Mouse (Mus musculus) spleen, adult 2 months (tissue): Measurements from ENCODE around the gene Rbms3. TPM values are rescaled to one million over a fixed set of nuclear protein-coding genes. Genes with fewer than 3 reads are reported as not detected.

ENCODE experiments used
- DNase-seq, 2 experiments: peaks; one replicate each; pipeline versions ENCODE4 v3.0.0 to v3.0.0-alpha.2; 2012 to 2021; ENCODE audit warnings: low spot score in 2 of 2, low read depth in 1 of 2
- H3K27ac ChIP-seq: fragments of 200-500 bp; 2 replicates; pipeline ENCODE4 v1.5.1; 2012; ENCODE audit warnings: low read length, inconsistent platforms; ENCODE audit not compliant: insufficient read depth
- H3K27me3 ChIP-seq: fragments of 200-500 bp; 2 replicates; pipeline ENCODE4 v1.6.1; 2012; ENCODE audit warnings: mild to moderate bottlenecking, moderate library complexity, low read length, inconsistent platforms; ENCODE audit not compliant: control insufficient read depth, insufficient read depth
- H3K36me3 ChIP-seq: fragments of 200-500 bp; 2 replicates; pipeline ENCODE4 v1.6.1; 2012; ENCODE audit warnings: mild to moderate bottlenecking, low read length, inconsistent platforms; ENCODE audit not compliant: control insufficient read depth, insufficient read depth
- H3K4me1 ChIP-seq: fragments of 200-500 bp; 2 replicates; pipeline ENCODE4 v1.6.1; 2011; ENCODE audit warnings: inconsistent platforms; ENCODE audit not compliant: control insufficient read depth, insufficient read depth, insufficient read length
- H3K4me3 ChIP-seq: fragments of 200-500 bp; 2 replicates; pipeline ENCODE4 v1.5.1; 2011; ENCODE audit warnings: mild to moderate bottlenecking, inconsistent platforms; ENCODE audit not compliant: insufficient read depth, insufficient read length; ENCODE audit errors: extremely low read depth
- CTCF ChIP-seq: fragments of 200-500 bp; IDR thresholded peaks from 2 replicates; pipeline ENCODE4 v1.5.1; 2011; ENCODE audit warnings: mild to moderate bottlenecking, inconsistent platforms; ENCODE audit not compliant: insufficient read depth, insufficient read length, insufficient replicate concordance; ENCODE audit errors: extremely low read depth
- POLR2A ChIP-seq: fragments of 200-500 bp; IDR thresholded peaks from 2 replicates; pipeline ENCODE4 v1.6.1; 2011; ENCODE audit warnings: low read depth, low read length, inconsistent platforms
- WGBS: fragments of 180-500 bp; shearing (Covaris S2); methylation state at CpG from one replicate; pipeline ENCODE4 v1.1.7; 2018; 5-methylcytosine and 5-hydroxymethylcytosine counted together
- polyA plus RNA-seq: library from polyadenylated mRNA; depleted of rRNA; stranded (reverse); fragments of >200 nt; gene quantifications from 2 replicates; pipeline ENCODE4 v1.2.3, GENCODE M21; 2012

The Rbms3 gene
- polyA plus RNA-seq, 1 experiment = 6.8 TPM

DNA sequence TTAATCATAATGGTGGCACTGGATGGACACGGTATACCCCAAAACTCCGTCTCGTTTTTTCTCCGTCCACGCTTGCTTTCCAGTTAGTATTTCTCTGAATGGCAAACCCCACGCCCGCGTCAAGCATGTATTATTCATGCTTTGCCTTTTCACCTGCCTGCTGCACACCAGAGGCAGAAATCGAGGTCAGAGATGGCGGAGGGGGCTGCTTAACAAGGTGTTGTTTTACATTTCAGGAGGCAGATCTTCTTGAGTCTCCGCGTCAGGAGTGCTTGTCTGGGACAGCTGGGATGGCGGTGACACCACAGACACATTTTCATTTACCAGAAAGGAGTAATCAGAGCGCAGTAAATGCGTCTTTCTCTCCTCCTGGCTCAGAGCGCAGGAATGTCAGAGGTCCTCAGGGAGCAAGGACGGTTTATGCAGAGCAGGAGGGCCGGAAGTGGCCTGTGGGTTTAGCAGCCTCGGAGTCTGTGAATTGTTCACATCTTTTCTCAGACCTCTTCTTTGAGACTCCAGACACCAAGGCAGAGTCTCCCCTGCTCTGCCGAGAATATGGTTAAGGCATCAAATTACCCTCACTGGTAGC lies 475.9 kb downstream of the Rbms3 start:
- TF ChIP-seq CTCF = no peak
- no peak for TF ChIP-seq POLR2A
- Histone ChIP-seq H3K4me1 (peaks cover 4% of the 10 kb centered on the region; the same call in 1 of the 2 replicates), H3K27ac (no peak overlapping the region), H3K4me3 (no peak overlapping the region), H3K27me3 (no peaks in the 10 kb centered on the region), H3K36me3 (no peaks in the 10 kb centered on the region)
- no peak for DNase-seq
- 47% methylated on average over 20 of the region's 20 CpGs for WGBS

DNA sequence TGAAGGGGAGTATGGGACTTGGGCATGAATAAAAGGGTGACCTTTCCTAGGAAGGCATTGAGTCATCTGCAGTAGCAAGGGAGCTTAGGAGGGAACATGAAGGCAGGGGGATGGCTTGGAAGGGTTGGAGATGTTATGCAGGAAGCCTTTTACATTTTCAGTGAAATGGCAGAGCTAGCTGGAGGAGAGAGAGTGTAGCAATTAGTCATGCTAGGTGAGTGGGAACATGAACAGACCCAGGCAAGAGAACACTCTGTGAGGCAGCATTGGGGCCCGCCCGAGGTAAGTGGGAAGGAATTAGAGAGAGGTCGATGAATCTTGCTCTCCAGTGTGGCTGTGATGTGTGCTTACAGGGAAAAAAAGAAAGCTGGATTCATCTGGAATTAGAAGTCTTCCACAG lies 477.8 kb downstream of the Rbms3 start:
- no peak for TF ChIP-seq CTCF
- no peak for TF ChIP-seq POLR2A
- Histone ChIP-seq H3K36me3 (no peaks in the 10 kb centered on the region), H3K4me3 (no peak overlapping the region), H3K4me1 (peaks cover 4% of the 10 kb centered on the region; the same call in 1 of the 2 replicates), H3K27ac (no peak overlapping the region), H3K27me3 (no peaks in the 10 kb centered on the region)
- DNase-seq = no peak
- 93% methylated on average over 3 of the region's 3 CpGs for WGBS

- H3K36me3 ChIP-seq = no peaks in the 10 kb centered on the region
- DNase-seq = no peak
- H3K27ac ChIP-seq = no peak overlapping the region
- TF ChIP-seq POLR2A (no peak), CTCF (no peak)
- H3K4me3 ChIP-seq = no peak overlapping the region
- 87% methylated on average over 7 of the region's 7 CpGs for WGBS
- no peaks in the 10 kb centered on the region for H3K4me1 ChIP-seq
- H3K27me3 ChIP-seq = no peaks in the 10 kb centered on the region
These were observed 485.5 kb downstream of the Rbms3 start for GRCm38 (mm10) chr9:117144057-117144723.

DNA sequence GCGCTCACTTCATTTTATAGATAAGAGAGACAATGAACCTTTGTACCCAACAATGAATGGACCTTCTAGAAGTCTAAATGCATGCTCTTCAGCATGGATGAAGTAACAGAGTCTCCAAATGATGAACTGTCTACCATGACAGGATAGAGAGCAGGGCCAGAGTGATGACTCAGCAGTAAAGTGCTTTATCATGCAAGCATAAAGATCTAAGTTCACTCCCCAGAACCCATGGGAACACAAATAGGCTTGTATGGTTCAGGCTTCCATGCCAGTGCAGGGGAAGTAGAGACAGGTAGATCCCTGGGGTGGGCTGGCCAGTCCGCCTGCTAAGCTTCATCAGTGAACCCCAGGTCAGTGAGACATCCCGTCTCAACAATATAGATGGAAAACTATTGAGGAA lies 489.7 kb downstream of the Rbms3 start:
- Histone ChIP-seq H3K36me3 (no peaks in the 10 kb centered on the region), H3K4me1 (no peaks in the 10 kb centered on the region), H3K27ac (no peak overlapping the region), H3K4me3 (no peak overlapping the region), H3K27me3 (no peaks in the 10 kb centered on the region)
- WGBS = 93% methylated on average over 3 of the region's 3 CpGs
- TF ChIP-seq CTCF = no peak
- no peak for TF ChIP-seq POLR2A
- no peak for DNase-seq

DNA sequence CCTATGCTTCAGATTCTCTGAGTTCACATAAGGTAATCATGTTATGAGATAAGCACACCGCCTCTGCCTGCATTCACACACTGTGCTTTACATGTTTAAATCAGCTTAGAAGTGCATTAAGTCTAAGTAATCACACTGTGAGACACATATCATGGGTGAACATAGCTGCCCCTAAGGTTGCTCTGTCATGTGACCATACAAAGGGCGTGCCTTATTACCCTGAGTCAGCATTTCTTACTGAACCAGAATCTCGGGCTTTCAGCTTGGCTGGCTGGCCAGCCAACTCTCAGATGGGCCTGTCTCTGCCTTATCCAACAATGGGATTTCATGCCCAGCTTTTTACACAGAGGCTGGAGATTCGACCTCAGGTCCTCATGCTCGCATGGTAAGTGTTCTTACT lies 493.3 kb downstream of the Rbms3 start:
- Histone ChIP-seq H3K27ac (no peak overlapping the region), H3K4me1 (no peaks in the 10 kb centered on the region), H3K27me3 (no peaks in the 10 kb centered on the region), H3K36me3 (no peaks in the 10 kb centered on the region), H3K4me3 (no peak overlapping the region)
- DNase-seq = no peak
- 36% methylated on average over 5 of the region's 5 CpGs for WGBS
- TF ChIP-seq POLR2A = no peak

DNA sequence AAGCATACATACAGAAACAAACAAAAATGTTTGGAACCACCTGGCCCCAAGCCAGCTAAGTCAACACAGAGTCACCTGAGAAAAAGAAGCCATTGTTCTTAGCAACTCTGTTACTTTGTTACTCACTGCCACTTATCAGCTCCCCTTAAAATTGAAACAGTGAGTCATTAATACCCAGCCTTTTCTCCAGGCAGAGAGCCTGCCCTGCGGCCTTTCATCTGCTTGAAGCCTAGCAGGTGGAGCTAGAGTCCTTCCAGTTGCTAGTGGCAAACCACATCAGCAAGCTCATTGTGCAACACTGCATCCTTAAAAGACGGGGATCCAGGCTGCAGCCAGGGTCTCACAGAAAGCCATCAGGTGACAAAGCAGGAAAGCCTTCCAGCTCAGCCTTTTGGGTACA lies 495.7 kb downstream of the Rbms3 start:
- no peaks in the 10 kb centered on the region for H3K36me3 ChIP-seq
- H3K27ac ChIP-seq = no peak overlapping the region
- no peak for TF ChIP-seq POLR2A
- no peak for TF ChIP-seq CTCF
- 62% methylated on average over 2 of the region's 2 CpGs for WGBS
- H3K4me1 ChIP-seq = no peaks in the 10 kb centered on the region
- no peak overlapping the region for H3K4me3 ChIP-seq
- no peak for DNase-seq
- H3K27me3 ChIP-seq = no peaks in the 10 kb centered on the region

DNA sequence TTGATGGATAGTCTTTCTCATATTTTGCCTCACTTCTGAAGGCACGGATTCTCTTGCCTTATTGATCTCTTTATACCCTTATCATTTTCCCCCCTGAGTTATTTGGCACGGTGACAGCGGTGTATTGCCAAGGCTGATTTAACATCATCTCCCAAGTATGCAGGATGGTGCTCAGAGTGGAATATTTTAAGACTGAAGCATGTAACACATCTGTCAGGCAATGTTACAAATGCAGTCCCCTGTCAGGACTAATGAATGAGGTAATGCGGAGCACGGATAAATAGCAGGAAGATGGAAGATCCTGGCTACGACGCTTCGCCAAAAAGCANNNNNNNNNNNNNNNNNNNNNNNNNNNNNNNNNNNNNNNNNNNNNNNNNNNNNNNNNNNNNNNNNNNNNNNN lies 502.9 kb downstream of the Rbms3 start:
- 93% methylated on average over 8 of the region's 8 CpGs for WGBS

More for the DNA sequence above, 502.9 kb downstream of the Rbms3 start:
- no peaks in the 10 kb centered on the region for H3K36me3 ChIP-seq
- H3K27ac ChIP-seq = no peak overlapping the region
- DNase-seq = no peak
- TF ChIP-seq CTCF (no peak), POLR2A (no peak)
- no peaks in the 10 kb centered on the region for H3K27me3 ChIP-seq
- H3K4me1 ChIP-seq = no peaks in the 10 kb centered on the region
- H3K4me3 ChIP-seq = no peak overlapping the region
